Mouse (Mus musculus): Measurements from ENCODE around the gene Zfp746. TPM values are rescaled to one million over a fixed set of nuclear protein-coding genes. Genes with fewer than 3 reads are reported as not detected.

Zfp746 gene
- total RNA-seq, 2 experiments from 2014 or later, result 22.6 to 26.4 TPM

GRCm38 (mm10) chr6:48047450-48048351, 38.7 kb downstream of the Zfp746 start:
- peak; percentile 65 for DNase-seq

- DNase-seq, result no peak
These were observed 39.3 kb downstream of the Zfp746 start for GRCm38 (mm10) chr6:48047114-48047449.

- DNase-seq, result no peak
These were observed 53.7 kb downstream of the Zfp746 start for GRCm38 (mm10) chr6:48032661-48033060.

- DNase-seq, result no peak
These were observed 60.3 kb downstream of the Zfp746 start for GRCm38 (mm10) chr6:48025905-48026660.

- DNase-seq, result no peak
These were observed 61.4 kb downstream of the Zfp746 start for GRCm38 (mm10) chr6:48024994-48025345.

GRCm38 (mm10) chr6:48024330-48024993, 61.9 kb downstream of the Zfp746 start:
- DNase-seq, result no peak

GRCm38 (mm10) chr6:48022672-48023071, 63.7 kb downstream of the Zfp746 start:
- no peak for DNase-seq

- no peak for DNase-seq
These were observed 64.7 kb downstream of the Zfp746 start for GRCm38 (mm10) chr6:48021678-48022077.

- peak; percentile 51 for DNase-seq
These were observed 66.4 kb downstream of the Zfp746 start for GRCm38 (mm10) chr6:48020006-48020405.

GRCm38 (mm10) chr6:48016841-48017240, 69.6 kb downstream of the Zfp746 start:
- DNase-seq, result no peak

GRCm38 (mm10) chr6:48016090-48016521, 70.3 kb downstream of the Zfp746 start:
- peak; percentile 83 for DNase-seq

Small RNAs within 50 kb of the gene (microRNA-seq; reads per million reads assigned to microRNA genes)
- gene Gm24563, result not detected

Other genes starting within 250 kb of the Zfp746 start
- gene Zfp282, start 209.4 kb downstream of the Zfp746 start, total RNA-seq (2021), result 10 to 100 TPM; 12.0 to 13.8 TPM
- 10 to 100 TPM; 14.0 to 17.7 TPM for gene Zfp212, start 166.1 kb downstream of the Zfp746 start, total RNA-seq (2021)
- 10 to 100 TPM in 1 of 2 experiments, 1 to 10 TPM in 1; 6.5 to 10.3 TPM for gene Zfp956, start 133.2 kb downstream of the Zfp746 start, total RNA-seq (2021)
- 10 to 100 TPM; 25.2 to 33.8 TPM for gene Zfp777, start 37.7 kb downstream of the Zfp746 start, total RNA-seq (2021)